Mouse (Mus musculus): ENCODE data around the gene Phkg2. TPM values are rescaled to one million over a fixed set of nuclear protein-coding genes. Genes with fewer than 3 reads are reported as not detected.

Phkg2 gene
- 129 TPM for total RNA-seq (2023)

GRCm38 (mm10) chr7:127572895-127573471 lies at the start of gene Phkg2:
Gene Phkg2 (plus strand): TSS chr7:127573340.

GRCm38 (mm10) chr7:127561340-127561858 lies 11.7 kb upstream of the Phkg2 start, which contains the start of gene Tmem265:
Gene Tmem265 (plus strand): TSS chr7:127561390.

GRCm38 (mm10) chr7:127588011-127588871 lies 15.1 kb downstream of the Phkg2 start, which contains the start of the genes Ccdc189 and Rnf40:
Gene Ccdc189 (minus strand): TSS chr7:127588595.
Gene Rnf40 (plus strand): TSS chr7:127588767.

GRCm38 (mm10) chr7:127614891-127615843 lies 42.0 kb downstream of the Phkg2 start, which contains the start of gene Zfp629:
Gene Zfp629 (minus strand): TSS chr7:127615797.

Other genes starting within 250 kb of the Phkg2 start
- gene Zfp768, start 227.8 kb upstream of the Phkg2 start, total RNA-seq (2023), result 0.24 TPM
- gene Zfp747, start 197.3 kb upstream of the Phkg2 start, total RNA-seq (2023), result 22.1 TPM
- 6.5 TPM for gene 9130019O22Rik, start 186.2 kb upstream of the Phkg2 start, total RNA-seq (2023)
- gene E430018J23Rik, start 179.7 kb upstream of the Phkg2 start, total RNA-seq (2023), result 20.0 TPM
- gene Zfp764, start 166.5 kb upstream of the Phkg2 start, total RNA-seq (2023), result 12.6 TPM
- gene Zfp688, start 151.3 kb upstream of the Phkg2 start, total RNA-seq (2023), result 14.5 TPM
- 8.7 TPM for gene Zfp689, start 124.2 kb upstream of the Phkg2 start, total RNA-seq (2023)
- 139 TPM for gene Prr14, start 113.7 kb upstream of the Phkg2 start, total RNA-seq (2023)
- gene Fbrs, start 94.1 kb upstream of the Phkg2 start, total RNA-seq (2023), result 225 TPM
- gene Srcap, start 61.4 kb upstream of the Phkg2 start, total RNA-seq (2023), result 211 TPM
- gene Gm42715, start 53.8 kb upstream of the Phkg2 start, total RNA-seq (2023), result 44.5 TPM
- gene Tmem265, start 11.9 kb upstream of the Phkg2 start, total RNA-seq (2023), result not detected
- gene Ccdc189, start 15.3 kb downstream of the Phkg2 start, total RNA-seq (2023), result not detected
- gene Rnf40, start 15.4 kb downstream of the Phkg2 start, total RNA-seq (2023), result 142 TPM
- 1.8 TPM for gene Zfp629, start 42.5 kb downstream of the Phkg2 start, total RNA-seq (2023)
- 30.7 TPM for gene Bcl7c, start 135.6 kb downstream of the Phkg2 start, total RNA-seq (2023)
- not detected for gene Ctf1, start 139.4 kb downstream of the Phkg2 start, total RNA-seq (2023)
- not detected for gene Ctf2, start 158.8 kb downstream of the Phkg2 start, total RNA-seq (2023)
- 6.9 TPM for gene Fbxl19, start 171.2 kb downstream of the Phkg2 start, total RNA-seq (2023)
- gene Orai3, start 196.5 kb downstream of the Phkg2 start, total RNA-seq (2023), result 10.6 TPM
- gene Setd1a, start 203.3 kb downstream of the Phkg2 start, total RNA-seq (2023), result 84.5 TPM
- not detected for gene Gm49388, start 212.3 kb downstream of the Phkg2 start, total RNA-seq (2023)
- gene Hsd3b7, start 227.3 kb downstream of the Phkg2 start, total RNA-seq (2023), result 5.6 TPM